Mouse (Mus musculus): ENCODE measurements at regions not wholly inside any gene's neighbourhood (a gene's known extent, or its start where the extent isn't known, plus 50 kb on each side); places are given as distances from the start of the nearest gene placed in this dataset.
A peak's percentile ranks its signal among the peaks of the same experiment; 100 is the strongest.

GRCm38 (mm10) chr7:117729067-117729466 lies 348.3 kb downstream of the Xylt1 start:
- peak; percentile 16 for DNase-seq

Small RNAs in the stretch of these regions (microRNA-seq; reads per million reads assigned to microRNA genes)
- 0 reads per million in 2 experiments for gene Gm24063

Measured in adrenal gland, postnatal 14 days (tissue).